Mouse (Mus musculus) cerebellum, adult 11-12 months (tissue): ENCODE data around the gene Gm17416.

Experiments
- DNase-seq: peaks from one replicate; pipeline ENCODE4 v3.0.0; 2022

The Gm17416 gene

GRCm38 (mm10) chr2:152569038-152569437 is at the start of gene Gm17416:
TSS of gene Gm17416 (plus strand) at chr2:152569338.
- no peak for DNase-seq

GRCm38 (mm10) chr2:152539944-152540710 is 29.0 kb upstream of the Gm17416 start, which contains the start of gene Defb29:
TSS of gene Defb29 (minus strand) at chr2:152540098.
- DNase-seq: no peak

GRCm38 (mm10) chr2:152541979-152542378 is 27.2 kb upstream of the Gm17416 start:
- no peak for DNase-seq

GRCm38 (mm10) chr2:152542897-152543296 is 26.2 kb upstream of the Gm17416 start:
- no peak for DNase-seq

- DNase-seq: no peak
Observed at GRCm38 (mm10) chr2:152543478-152543877, 25.7 kb upstream of the Gm17416 start.

GRCm38 (mm10) chr2:152544691-152545090 is 24.4 kb upstream of the Gm17416 start:
- DNase-seq: peak; percentile 5

- DNase-seq: no peak
Observed at GRCm38 (mm10) chr2:152548124-152548523, 21.0 kb upstream of the Gm17416 start.

- DNase-seq: peak; percentile 2
Observed at GRCm38 (mm10) chr2:152553774-152554423, 15.2 kb upstream of the Gm17416 start.

- DNase-seq: no peak
Observed at GRCm38 (mm10) chr2:152556655-152557054, 12.5 kb upstream of the Gm17416 start.

GRCm38 (mm10) chr2:152569881-152570280 is 743 bp downstream of the Gm17416 start:
- no peak for DNase-seq

GRCm38 (mm10) chr2:152570313-152570712 is 1.2 kb downstream of the Gm17416 start:
- DNase-seq: no peak

- DNase-seq: no peak
Observed at GRCm38 (mm10) chr2:152572114-152572794, 3.1 kb downstream of the Gm17416 start, which contains the start of gene Defb21. TSS of gene Defb21 (plus strand) at chr2:152572744.

- no peak for DNase-seq
Observed at GRCm38 (mm10) chr2:152573484-152573883, 4.3 kb downstream of the Gm17416 start.

GRCm38 (mm10) chr2:152580107-152580506 is 11.0 kb downstream of the Gm17416 start, which contains the start of gene Defb19:
TSS of gene Defb19 (minus strand) at chr2:152580312.
- DNase-seq: no peak

GRCm38 (mm10) chr2:152580612-152581011 is 11.5 kb downstream of the Gm17416 start:
- DNase-seq: no peak

- DNase-seq: no peak
Observed at GRCm38 (mm10) chr2:152586926-152587560, 17.9 kb downstream of the Gm17416 start.

GRCm38 (mm10) chr2:152588450-152588849 is 19.3 kb downstream of the Gm17416 start:
- DNase-seq: no peak

- DNase-seq: no peak
Observed at GRCm38 (mm10) chr2:152589021-152589420, 19.9 kb downstream of the Gm17416 start.

GRCm38 (mm10) chr2:152599299-152599698 is 30.2 kb downstream of the Gm17416 start, which contains the start of gene Defb45:
TSS of gene Defb45 (minus strand) at chr2:152599399.
- no peak for DNase-seq

- DNase-seq: no peak
Observed at GRCm38 (mm10) chr2:152600076-152600475, 30.9 kb downstream of the Gm17416 start.

GRCm38 (mm10) chr2:152601275-152601960 is 32.3 kb downstream of the Gm17416 start:
- no peak for DNase-seq

- no peak for DNase-seq
Observed at GRCm38 (mm10) chr2:152604057-152604456, 34.9 kb downstream of the Gm17416 start, which contains the start of gene Defb36. TSS of gene Defb36 (plus strand) at chr2:152604327.
